Comparison of ENCODE assay signal across 8 mouse cellular contexts in genomic region chr12:80061810-80062209, GRCm38 (mm10). TPM values are rescaled to one million over a fixed set of nuclear protein-coding genes. Genes with fewer than 3 reads are reported as not detected.
DNase-seq lines count a peak whose midpoint lies in the region; ATAC-seq lines count a peak whose summit lies in the region.

No protein-coding gene starts in this region.

- DNase-seq in right cerebral cortex, postnatal 4 days: peak; percentile 13
- DNase-seq in right cerebral cortex, adult 2 months (ENCODE audit: low spot score in 2 of 2): no peak
- peak; percentile 93 for DNase-seq in heart, embryonic 10.5 days (ENCODE audit: low spot score)
- DNase-seq in limb, embryonic 10.5 days (ENCODE audit: low spot score): no peak
- DNase-seq in B cell, adult 2 months: no peak
- DNase-seq in thymus, postnatal 10 days (ENCODE audit: low spot score in 2 of 2): no peak
- no peak for DNase-seq in thymus, postnatal 4 days

- ATAC-seq in stomach, embryonic 16.5 days (ENCODE audit: insufficient read depth, low FRiP score): 0 out of 2 replicates have a peak, but pooled peaks have one; percentile 1

- H3K4me1 ChIP-seq in heart, embryonic 10.5 days: peaks cover 57% of the 10 kb centered on the region
- H3K4me1 ChIP-seq in limb, embryonic 10.5 days: peaks cover 56% of the 10 kb centered on the region
- H3K4me1 ChIP-seq in stomach, embryonic 16.5 days (ENCODE audit: control insufficient read depth, insufficient read depth, low read length): peaks cover 43% of the 10 kb centered on the region

- peaks cover 6% of the 10 kb centered on the region; the same call in 1 of the 2 replicates for H3K27me3 ChIP-seq in heart, embryonic 10.5 days (ENCODE audit: insufficient read depth, poor library complexity, severe bottlenecking)
- H3K27me3 ChIP-seq in limb, embryonic 10.5 days (ENCODE audit: low read depth, poor library complexity, severe bottlenecking): no peaks in the 10 kb centered on the region
- H3K27me3 ChIP-seq in stomach, embryonic 16.5 days (ENCODE audit: control insufficient read depth, insufficient read depth, low read length): no peaks in the 10 kb centered on the region

- no peak overlapping the region for H3K4me3 ChIP-seq in heart, embryonic 10.5 days
- H3K4me3 ChIP-seq in limb, embryonic 10.5 days: no peak overlapping the region; the same call in 1 of the 2 replicates
- no peak overlapping the region for H3K4me3 ChIP-seq in stomach, embryonic 16.5 days (replicated peaks; ENCODE audit: low read length)

- no peaks in the 10 kb centered on the region for H3K36me3 ChIP-seq in heart, embryonic 10.5 days
- no peaks in the 10 kb centered on the region for H3K36me3 ChIP-seq in limb, embryonic 10.5 days
- H3K36me3 ChIP-seq in stomach, embryonic 16.5 days (ENCODE audit: control insufficient read depth, insufficient read depth, low read length): no peaks in the 10 kb centered on the region

- WGBS in heart, embryonic 10.5 days: 8% methylated on average over 5 of the region's 5 CpGs
- 43% methylated on average over 5 of the region's 5 CpGs for WGBS in limb, embryonic 10.5 days
- 20% methylated on average over 5 of the region's 5 CpGs for WGBS in stomach, embryonic 16.5 days

- H3K9me3 ChIP-seq in heart, embryonic 10.5 days: no peaks in the 10 kb centered on the region
- H3K9me3 ChIP-seq in limb, embryonic 10.5 days (replicated peaks): no peaks in the 10 kb centered on the region
- H3K9me3 ChIP-seq in stomach, embryonic 16.5 days (replicated peaks; ENCODE audit: control insufficient read depth, low read length): no peaks in the 10 kb centered on the region

- no peak overlapping the region for H3K4me2 ChIP-seq in stomach, embryonic 16.5 days (ENCODE audit: low read depth, low read length)

- H3K27ac ChIP-seq in heart, embryonic 10.5 days: peak overlapping the region; percentile 93
- H3K27ac ChIP-seq in limb, embryonic 10.5 days: peak overlapping the region; percentile 96
- peak overlapping the region; percentile 85 for H3K27ac ChIP-seq in stomach, embryonic 16.5 days (ENCODE audit: low read length)

- 0 out of 2 replicates have a peak overlapping the region, but pooled peaks have one; percentile 10 for H3K9ac ChIP-seq in stomach, embryonic 16.5 days (ENCODE audit: low read length)

RNA-seq across cellular contexts. Expression of gene Zfp36l1, which starts 51.0 kb away (rescaled TPM):
- polyA plus RNA-seq in heart, embryonic 10.5 days (2016; fragmentation: Nextera tagmentation; extraction: Ambion mirVana): 90.2 and 114 TPM in 2 replicates
- 88.4 and 96.4 TPM in 2 replicates for polyA plus RNA-seq in limb, embryonic 10.5 days (2016; fragmentation: Nextera tagmentation; extraction: Ambion mirVana)
- 137 and 140 TPM in 2 replicates for polyA plus RNA-seq in stomach, embryonic 16.5 days (2015; fragmentation: Nextera tagmentation; extraction: Ambion mirVana)

Comparison
In these comparisons a context has a peak if more than half of its experiments do, and no peak if none do; other contexts are left out.
1. DNase-seq: peak in right cerebral cortex, postnatal 4 days (single experiment) and heart, embryonic 10.5 days (single experiment); none in right cerebral cortex, adult 2 months (0 of 2), limb, embryonic 10.5 days (single experiment), B cell, adult 2 months (0 of 2), thymus, postnatal 10 days (0 of 2) and thymus, postnatal 4 days (single experiment).
2. Peak in every context shown above with its lines, with median percentiles within 50 percentile points of each other: H3K27ac ChIP-seq.